Mouse (Mus musculus): ENCODE data around the gene Cc2d2b.

DNA sequence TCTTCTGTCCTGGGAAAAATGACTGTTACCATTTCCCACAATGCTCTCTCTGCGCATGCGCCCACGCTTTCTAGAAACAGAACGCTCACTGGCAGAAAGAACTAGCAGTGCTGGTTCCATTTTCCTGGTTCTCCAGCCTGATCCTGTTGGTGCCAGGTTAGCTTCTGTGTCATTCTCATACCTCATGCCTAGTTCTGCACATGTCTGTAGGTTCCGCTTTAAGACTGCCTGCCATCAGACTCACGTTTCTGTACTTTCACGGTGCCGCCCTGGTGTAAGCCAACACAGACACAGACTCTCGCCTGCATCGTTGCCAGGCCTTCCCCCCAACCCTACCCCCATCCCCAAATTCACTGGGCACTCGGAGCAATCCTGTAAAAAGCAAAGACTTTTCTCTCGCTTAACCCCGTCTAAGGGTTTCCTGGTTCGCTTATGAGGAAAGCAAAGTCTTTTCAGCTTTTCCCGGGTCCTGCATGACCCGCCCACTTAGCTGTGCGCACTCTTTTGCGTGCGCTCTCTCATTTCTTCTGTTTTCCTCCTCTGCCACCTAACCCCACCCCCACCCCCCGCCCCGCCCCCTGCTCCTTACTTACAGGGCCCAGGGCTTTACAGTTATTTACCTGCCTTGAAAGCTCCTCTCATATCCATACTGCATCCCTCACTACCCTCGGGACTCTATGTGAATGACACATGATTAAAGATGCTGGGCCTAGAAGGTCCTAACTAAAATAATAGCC, 13.6 kb downstream of the Cc2d2b start:
- TF ChIP-seq CTCF (IDR thresholded peaks at IDR 0.05; ENCODE audit: borderline replicate concordance, extremely low read depth, insufficient read depth, insufficient read length) (no peak), POLR2A (IDR thresholded peaks at IDR 0.05; ENCODE audit: borderline replicate concordance, extremely low read depth, insufficient read depth, insufficient read length, poor library complexity, severe bottlenecking) (no peak)
